Mouse (Mus musculus) myocyte (in vitro differentiated cells): ENCODE measurements around the gene 4921539E11Rik.

ENCODE experiments used
- CEBPB ChIP-seq: IDR thresholded peaks from 2 replicates; pipeline ENCODE4 v1.6.1; 2011; ENCODE audit warnings: mild to moderate bottlenecking, moderate library complexity; ENCODE audit not compliant: poor library complexity, insufficient read depth, severe bottlenecking
- E2F4 ChIP-seq: IDR thresholded peaks from one replicate; pipeline ENCODE4 v1.6.1; 2011; ENCODE audit warnings: mild to moderate bottlenecking, control low read depth, moderate library complexity; ENCODE audit not compliant: insufficient read depth
- MYOG ChIP-seq, 3 experiments: IDR thresholded peaks; one replicate each; pipeline ENCODE4 v1.6.1; 2011; ENCODE audit warnings: control low read depth in 2 of 3, low read depth in 2 of 3, mild to moderate bottlenecking in 2 of 3; ENCODE audit not compliant: insufficient read length in 2 of 3, control insufficient read depth in 1 of 3, insufficient read depth in 1 of 3
- POLR2A ChIP-seq: IDR thresholded peaks from one replicate; pipeline ENCODE4 v1.6.1; 2011; ENCODE audit warnings: low read depth, mild to moderate bottlenecking, control low read depth, moderate library complexity; ENCODE audit not compliant: insufficient read length
- POLR2AphosphoS2 ChIP-seq: IDR thresholded peaks from one replicate; pipeline ENCODE4 v1.6.1; 2011; ENCODE audit warnings: low read depth, control low read depth; ENCODE audit not compliant: insufficient read length
- TCF12 ChIP-seq: IDR thresholded peaks from one replicate; pipeline ENCODE4 v1.6.1; 2011; ENCODE audit warnings: mild to moderate bottlenecking, control low read depth; ENCODE audit not compliant: poor library complexity, insufficient read depth, severe bottlenecking

GRCm38 (mm10) chr4:103247249-103247648, 43.4 kb downstream of the 4921539E11Rik start:
- TF ChIP-seq POLR2A = no peak
- no peak for TF ChIP-seq E2F4
- no peak for TF ChIP-seq POLR2AphosphoS2
- TF ChIP-seq CEBPB = no peak
- TF ChIP-seq TCF12 = no peak
- no peak for TF ChIP-seq MYOG (IDR thresholded peaks at IDR 0.05; ENCODE audit: control insufficient read depth in 1 of 3, insufficient read depth in 1 of 3, insufficient read length in 2 of 3, low read depth in 2 of 3)
